ENCODE assay signal across 15 mouse cellular contexts in the genomic region with DNA sequence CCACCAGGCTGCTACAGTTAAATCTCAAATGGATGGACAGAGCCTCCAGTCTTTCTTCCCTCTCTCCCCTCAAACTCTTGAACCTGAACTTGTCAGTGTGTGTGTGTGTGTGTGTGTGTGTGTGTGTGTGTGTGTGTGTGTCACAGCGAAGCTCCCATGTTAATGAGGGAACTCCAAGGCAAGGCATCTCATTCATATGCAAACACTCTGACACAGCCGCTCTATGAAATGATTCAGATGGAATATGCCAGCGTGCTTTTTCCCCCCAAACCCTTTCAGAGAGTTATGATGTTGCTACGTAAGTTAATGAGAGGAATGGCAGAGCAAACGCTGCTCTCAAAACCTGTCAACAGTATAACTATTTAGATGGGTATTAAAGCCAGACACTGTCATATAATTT.
"Had no signal": no experiment of that assay in that cellular context is flagged by ENCODE, and none has a peak within 500 bp of the region (broad histone marks: within the 10 kb centered on the region; RNA-seq: fewer than 3 reads in every experiment).

No protein-coding gene starts in this region.

- DNase-seq: kidney, adult 8-10 months; kidney, postnatal 10 days; kidney, postnatal 36 days; layer of hippocampus, postnatal 36 days; liver, embryonic 13.5 days; lung, adult 2 months; lung, postnatal 14 days; lung, postnatal 4 days; thymus, adult 18-20 months; thymus, postnatal 36 days had no signal

- H3K36me3 ChIP-seq: kidney, embryonic 15.5 days; liver, embryonic 13.5 days; midbrain, embryonic 12.5 days; neural tube, embryonic 12.5 days; neural tube, embryonic 15.5 days had no signal

- H3K9ac ChIP-seq: kidney, embryonic 15.5 days; liver, embryonic 13.5 days; midbrain, embryonic 12.5 days; neural tube, embryonic 12.5 days; neural tube, embryonic 15.5 days had no signal

- H3K4me1 ChIP-seq: liver, embryonic 13.5 days; neural tube, embryonic 15.5 days had no signal

- H3K9me3 ChIP-seq: kidney, embryonic 15.5 days; liver, embryonic 13.5 days; midbrain, embryonic 12.5 days; neural tube, embryonic 12.5 days; neural tube, embryonic 15.5 days had no signal

- H3K4me2 ChIP-seq: kidney, embryonic 15.5 days; liver, embryonic 13.5 days; midbrain, embryonic 12.5 days; neural tube, embryonic 12.5 days; neural tube, embryonic 15.5 days had no signal

- H3K4me3 ChIP-seq: kidney, embryonic 15.5 days; left cerebral cortex, adult 2 months; liver, embryonic 13.5 days; midbrain, embryonic 12.5 days; neural tube, embryonic 12.5 days; neural tube, embryonic 15.5 days had no signal

- H3K27ac ChIP-seq: kidney, embryonic 15.5 days; left cerebral cortex, adult 2 months; liver, embryonic 13.5 days; midbrain, embryonic 12.5 days; neural tube, embryonic 12.5 days; neural tube, embryonic 15.5 days had no signal

- H3K27me3 ChIP-seq: kidney, embryonic 15.5 days; liver, embryonic 13.5 days; neural tube, embryonic 12.5 days; neural tube, embryonic 15.5 days had no signal
